Mouse (Mus musculus): ENCODE measurements around the gene Rbfox1.

DNA sequence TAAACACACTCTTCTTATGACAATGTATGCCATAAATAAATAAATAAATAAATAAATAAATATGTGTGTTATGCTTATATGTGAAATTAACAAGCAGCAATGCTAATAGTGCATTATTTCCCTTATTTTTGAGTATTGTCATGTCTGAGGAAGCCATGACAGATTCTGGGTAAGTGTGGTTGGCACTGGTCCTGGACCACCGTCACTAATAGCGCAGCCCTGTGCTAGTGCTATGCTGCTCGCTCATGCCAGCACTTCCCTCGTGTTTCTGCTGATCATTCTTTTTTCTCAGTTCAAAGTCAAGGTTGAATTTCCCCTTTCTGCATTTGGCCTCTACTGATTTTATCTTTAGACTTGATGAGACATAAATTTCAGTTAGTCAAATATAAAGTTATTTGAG is 398.3 kb downstream of the Rbfox1 start:
- TF ChIP-seq USF1 (IDR thresholded peaks at IDR 0.05; ENCODE audit: low read depth) (no peak), CTCF (IDR thresholded peaks at IDR 0.05; ENCODE audit: control insufficient read depth, insufficient read depth, insufficient read length) (no peak), MAX (IDR thresholded peaks at IDR 0.05) (no peak), FOSL1 (IDR thresholded peaks at IDR 0.05; ENCODE audit: insufficient read depth, low read length, poor library complexity, severe bottlenecking) (no peak)

All from C2C12 (cell line).